Mouse (Mus musculus): ENCODE measurements at regions not wholly inside any gene's neighbourhood (a gene's known extent, or its start where the extent isn't known, plus 50 kb on each side); places are given as distances from the start of the nearest gene placed in this dataset.
A peak's percentile ranks its signal among the peaks of the same experiment; 100 is the strongest.

- DNase-seq: peak; percentile 15 to 39
These were observed 324.7 kb downstream of the 1700129C05Rik start for GRCm38 (mm10) chr14:58817961-58818504.

GRCm38 (mm10) chr14:58816540-58816876, 326.2 kb downstream of the 1700129C05Rik start:
- no peak for DNase-seq

- DNase-seq: no peak
These were observed 326.8 kb downstream of the 1700129C05Rik start for GRCm38 (mm10) chr14:58815616-58816539.

GRCm38 (mm10) chr14:58812585-58812984, 330.1 kb downstream of the 1700129C05Rik start:
- DNase-seq: peak in 1 of 2 experiments; percentile 23

GRCm38 (mm10) chr14:58801402-58801861, 341.3 kb downstream of the 1700129C05Rik start:
- no peak for DNase-seq

GRCm38 (mm10) chr14:58788190-58788945, 354.3 kb downstream of the 1700129C05Rik start:
- DNase-seq: no peak

- DNase-seq: no peak
These were observed 355.1 kb downstream of the 1700129C05Rik start for GRCm38 (mm10) chr14:58787618-58788017.

GRCm38 (mm10) chr14:58786791-58787491, 355.8 kb downstream of the 1700129C05Rik start:
- peak in 1 of 2 experiments; percentile 2 for DNase-seq

GRCm38 (mm10) chr14:58783201-58783600, 359.5 kb downstream of the 1700129C05Rik start:
- no peak for DNase-seq

- no peak for DNase-seq
These were observed 362.4 kb downstream of the 1700129C05Rik start for GRCm38 (mm10) chr14:58780306-58780705.

GRCm38 (mm10) chr14:58778675-58779074, 364.0 kb downstream of the 1700129C05Rik start:
- no peak for DNase-seq

- no peak for DNase-seq
These were observed 381.4 kb downstream of the 1700129C05Rik start for GRCm38 (mm10) chr14:58761291-58761690.

GRCm38 (mm10) chr14:58759759-58760158, 382.9 kb downstream of the 1700129C05Rik start:
- peak; percentile 2 to 3 for DNase-seq

- DNase-seq: no peak
These were observed 388.9 kb downstream of the 1700129C05Rik start for GRCm38 (mm10) chr14:58753781-58754180.

- no peak for DNase-seq
These were observed 389.6 kb downstream of the 1700129C05Rik start for GRCm38 (mm10) chr14:58753136-58753535.

GRCm38 (mm10) chr14:58726418-58726817, 416.3 kb downstream of the 1700129C05Rik start:
- DNase-seq: no peak

GRCm38 (mm10) chr14:58714856-58715255, 427.8 kb downstream of the 1700129C05Rik start:
- DNase-seq: no peak

GRCm38 (mm10) chr14:58709861-58710260, 432.8 kb downstream of the 1700129C05Rik start:
- peak in 1 of 2 experiments; percentile 9 for DNase-seq

GRCm38 (mm10) chr14:58709281-58709680, 433.4 kb downstream of the 1700129C05Rik start:
- DNase-seq: no peak

- peak; percentile 79 to 82 for DNase-seq
These were observed 440.9 kb downstream of the 1700129C05Rik start for GRCm38 (mm10) chr14:58701765-58702164.

GRCm38 (mm10) chr14:58691129-58691828, 451.4 kb downstream of the 1700129C05Rik start:
- no peak for DNase-seq

Data from adrenal gland, postnatal 36 days (tissue).